Mouse (Mus musculus) embryonic fibroblast, embryonic 13.5 days (primary cell): ENCODE data around the gene Gsdma. TPM values are rescaled to one million over a fixed set of nuclear protein-coding genes. Genes with fewer than 3 reads are reported as not detected.
A peak's percentile ranks its signal among the peaks of the same experiment; 100 is the strongest.

Experiments
- H3K27ac ChIP-seq: 2 replicates; pipeline ENCODE4 v1.5.1; 2012; ENCODE audit warnings: low read length, control low read depth, inconsistent platforms; ENCODE audit not compliant: insufficient read depth
- H3K4me1 ChIP-seq: 2 replicates; pipeline ENCODE4 v1.6.1; 2011; ENCODE audit warnings: low read length; ENCODE audit not compliant: control insufficient read depth, insufficient read depth
- H3K4me3 ChIP-seq: 2 replicates; pipeline ENCODE4 v1.5.1; 2011; ENCODE audit warnings: mild to moderate bottlenecking, control low read depth, low read length; ENCODE audit not compliant: insufficient read depth
- CTCF ChIP-seq: IDR thresholded peaks from 2 replicates; pipeline ENCODE4 v1.5.1; 2011; ENCODE audit warnings: mild to moderate bottlenecking, control low read depth, low read length, moderate library complexity, borderline replicate concordance; ENCODE audit not compliant: insufficient read depth
- POLR2A ChIP-seq: IDR thresholded peaks from 2 replicates; pipeline ENCODE4 v1.6.1; 2011; ENCODE audit warnings: low read depth, mild to moderate bottlenecking, control low read depth, low read length, moderate library complexity
- polyA plus RNA-seq: library from polyadenylated mRNA; stranded (reverse); fragments of >200 nt; gene quantifications from 2 replicates; pipeline ENCODE4 v1.2.4, GENCODE M21; 2011; ENCODE audit warnings: low read depth; ENCODE audit not compliant: missing spikeins, insufficient read length

The Gsdma gene
- polyA plus RNA-seq, 1 experiment, result not detected

GRCm38 (mm10) chr11:98696454-98697216 is 32.5 kb downstream of the Gsdma start:
- H3K4me3 ChIP-seq, result no peak overlapping the region
- H3K27ac ChIP-seq, result no peak overlapping the region
- TF ChIP-seq CTCF (no peak), POLR2A (no peak)
- H3K4me1 ChIP-seq, result no peaks in the 10 kb centered on the region; the same call in 1 of the 2 replicates

GRCm38 (mm10) chr11:98697225-98697624 is 33.1 kb downstream of the Gsdma start:
- TF ChIP-seq CTCF (no peak), POLR2A (no peak)
- Histone ChIP-seq H3K4me3 (no peak overlapping the region), H3K4me1 (no peaks in the 10 kb centered on the region; the same call in 1 of the 2 replicates), H3K27ac (no peak overlapping the region)

- Histone ChIP-seq H3K27ac (no peak overlapping the region), H3K4me1 (no peaks in the 10 kb centered on the region; the same call in 1 of the 2 replicates), H3K4me3 (no peak overlapping the region)
- TF ChIP-seq CTCF, result no peak
- TF ChIP-seq POLR2A, result no peak
These were observed 34.9 kb downstream of the Gsdma start for GRCm38 (mm10) chr11:98698849-98699640.

- TF ChIP-seq CTCF (peak; percentile 67), POLR2A (no peak)
- Histone ChIP-seq H3K4me1 (no peaks in the 10 kb centered on the region; the same call in 1 of the 2 replicates), H3K27ac (no peak overlapping the region), H3K4me3 (no peak overlapping the region)
These were observed 35.8 kb downstream of the Gsdma start for GRCm38 (mm10) chr11:98699911-98700310.

- no peaks in the 10 kb centered on the region; the same call in 1 of the 2 replicates for H3K4me1 ChIP-seq
- no peak for TF ChIP-seq POLR2A
- TF ChIP-seq CTCF, result no peak
- no peak within 1 kb of the TSS for H3K27ac ChIP-seq
- H3K4me3 ChIP-seq, result no peak within 1 kb of the TSS
These were observed 37.1 kb downstream of the Gsdma start, which contains the start of gene Csf3 for GRCm38 (mm10) chr11:98701213-98701670. Gene Csf3 (plus strand): TSS chr11:98701263.

- TF ChIP-seq CTCF (no peak), POLR2A (no peak)
- no peak overlapping the region for H3K27ac ChIP-seq
- H3K4me3 ChIP-seq, result no peak overlapping the region
These were observed 38.2 kb downstream of the Gsdma start for GRCm38 (mm10) chr11:98702323-98702722.

GRCm38 (mm10) chr11:98705021-98705420 is 40.9 kb downstream of the Gsdma start:
- no peak overlapping the region for H3K4me3 ChIP-seq
- no peak overlapping the region for H3K27ac ChIP-seq
- TF ChIP-seq CTCF (no peak), POLR2A (no peak)
- peaks cover 8% of the 10 kb centered on the region for H3K4me1 ChIP-seq

More at GRCm38 (mm10) chr11:98702323-98702722, 38.2 kb downstream of the Gsdma start:
- H3K4me1 ChIP-seq, result no peaks in the 10 kb centered on the region; the same call in 1 of the 2 replicates

GRCm38 (mm10) chr11:98707401-98708281 is 43.5 kb downstream of the Gsdma start:
- Histone ChIP-seq H3K27ac (peak overlapping the region; percentile 43), H3K4me3 (no peak overlapping the region), H3K4me1 (peaks cover 8% of the 10 kb centered on the region)
- no peak for TF ChIP-seq POLR2A
- no peak for TF ChIP-seq CTCF

- Histone ChIP-seq H3K27ac (peak overlapping the region; percentile 43), H3K4me3 (no peak overlapping the region), H3K4me1 (peaks cover 8% of the 10 kb centered on the region)
- TF ChIP-seq POLR2A (no peak), CTCF (no peak)
These were observed 44.3 kb downstream of the Gsdma start for GRCm38 (mm10) chr11:98708282-98708956.
